Mouse (Mus musculus): Measurements from ENCODE around the gene Cbx5.
A peak's percentile ranks its signal among the peaks of the same experiment; 100 is the strongest.
"Not testable (repeated sequence)": the region's sequence is repeated elsewhere in the genome, so short reads cannot be mapped to it uniquely, and the experiment has no call there.

Gene Cbx5

GRCm38 (mm10) chr15:103251595-103251994 is 12.0 kb upstream of the Cbx5 start:
- DNase-seq (ENCODE audit: low read depth, low spot score): no peak

- no peak for DNase-seq (ENCODE audit: low read depth, low spot score)
Measured at GRCm38 (mm10) chr15:103250195-103250740, 10.7 kb upstream of the Cbx5 start.

- not testable (repeated sequence) for DNase-seq (ENCODE audit: low read depth, low spot score)
Measured at GRCm38 (mm10) chr15:103249511-103249910, 9.9 kb upstream of the Cbx5 start.

GRCm38 (mm10) chr15:103248401-103249313 is 9.0 kb upstream of the Cbx5 start:
- DNase-seq (ENCODE audit: low read depth, low spot score): no peak

GRCm38 (mm10) chr15:103247782-103248400 is 8.3 kb upstream of the Cbx5 start:
- no peak for DNase-seq (ENCODE audit: low read depth, low spot score)

- DNase-seq (ENCODE audit: low read depth, low spot score): no peak
Measured at GRCm38 (mm10) chr15:103247078-103247781, 7.6 kb upstream of the Cbx5 start.

GRCm38 (mm10) chr15:103245616-103246015 is 6.0 kb upstream of the Cbx5 start:
- no peak for DNase-seq (ENCODE audit: low read depth, low spot score)

- no peak for DNase-seq (ENCODE audit: low read depth, low spot score)
Measured at GRCm38 (mm10) chr15:103242885-103243284, 3.3 kb upstream of the Cbx5 start.

GRCm38 (mm10) chr15:103241071-103242018 is 1.7 kb upstream of the Cbx5 start:
- DNase-seq (ENCODE audit: low read depth, low spot score): not testable (repeated sequence)

- peak; percentile 92 for DNase-seq (ENCODE audit: low read depth, low spot score)
Measured at GRCm38 (mm10) chr15:103240160-103241028, 778 bp upstream of the Cbx5 start, which contains the start of gene Hnrnpa1. Gene Hnrnpa1, plus strand, starts transcription at chr15:103240432.

GRCm38 (mm10) chr15:103239130-103239684 is 409 bp downstream of the Cbx5 start:
- DNase-seq (ENCODE audit: low read depth, low spot score): peak; percentile 93

GRCm38 (mm10) chr15:103237295-103237694 is 2.3 kb downstream of the Cbx5 start:
- no peak for DNase-seq (ENCODE audit: low read depth, low spot score)

GRCm38 (mm10) chr15:103233119-103233518 is 6.5 kb downstream of the Cbx5 start:
- DNase-seq (ENCODE audit: low read depth, low spot score): no peak

- no peak for DNase-seq (ENCODE audit: low read depth, low spot score)
Measured at GRCm38 (mm10) chr15:103228904-103229303, 10.7 kb downstream of the Cbx5 start.

- DNase-seq (ENCODE audit: low read depth, low spot score): no peak
Measured at GRCm38 (mm10) chr15:103227572-103227971, 12.0 kb downstream of the Cbx5 start.

GRCm38 (mm10) chr15:103227022-103227421 is 12.6 kb downstream of the Cbx5 start:
- no peak for DNase-seq (ENCODE audit: low read depth, low spot score)

GRCm38 (mm10) chr15:103224161-103224560 is 15.5 kb downstream of the Cbx5 start:
- no peak for DNase-seq (ENCODE audit: low read depth, low spot score)

GRCm38 (mm10) chr15:103221386-103221785 is 18.2 kb downstream of the Cbx5 start:
- DNase-seq (ENCODE audit: low read depth, low spot score): no peak

- no peak for DNase-seq (ENCODE audit: low read depth, low spot score)
Measured at GRCm38 (mm10) chr15:103220785-103221184, 18.8 kb downstream of the Cbx5 start.

Measured in WW6 (cell line).